Mouse (Mus musculus) heart, embryonic 13.5 days (tissue): ENCODE measurements at regions not wholly inside any gene's neighbourhood (a gene's known extent, or its start where the extent isn't known, plus 50 kb on each side); places are given as distances from the start of the nearest gene placed in this dataset.
A peak's percentile ranks its signal among the peaks of the same experiment; 100 is the strongest.

Source experiments
- ATAC-seq: fragments of 200-750 bp; cut with Nextera tagmentation; 2 replicates; pipeline ENCODE4 v1.8.0; 2017; ENCODE audit warnings: moderate TSS enrichment; ENCODE audit not compliant: insufficient number of reproducible peaks, low FRiP score, low TSS enrichment; ENCODE audit errors: extremely low read depth
- H3K27ac ChIP-seq: fragments of 300-500 bp; sonication (generic); replicated peaks from 2 replicates; pipeline ENCODE4 v1.5.1; 2015; ENCODE audit warnings: moderate library complexity, mild to moderate bottlenecking, inconsistent platforms
- H3K27me3 ChIP-seq: fragments of 300-500 bp; sonication (generic); replicated peaks from 2 replicates; pipeline ENCODE4 v1.6.1; 2015; ENCODE audit warnings: mild to moderate bottlenecking, inconsistent platforms
- H3K36me3 ChIP-seq: fragments of 300-500 bp; sonication (generic); 2 replicates; pipeline ENCODE4 v1.6.1; 2015; ENCODE audit warnings: mild to moderate bottlenecking, inconsistent platforms
- H3K4me1 ChIP-seq: fragments of 300-500 bp; sonication (generic); 2 replicates; pipeline ENCODE4 v1.6.1; 2015; ENCODE audit warnings: inconsistent platforms
- H3K4me2 ChIP-seq: fragments of 300-500 bp; sonication (generic); 2 replicates; pipeline ENCODE4 v1.6.1; 2015; ENCODE audit warnings: inconsistent platforms, mild to moderate bottlenecking, moderate library complexity
- H3K4me3 ChIP-seq: fragments of 300-500 bp; sonication (generic); 2 replicates; pipeline ENCODE4 v1.5.1; 2015; ENCODE audit warnings: moderate library complexity, mild to moderate bottlenecking, inconsistent platforms
- H3K9ac ChIP-seq: fragments of 300-500 bp; sonication (generic); 2 replicates; pipeline ENCODE4 v1.6.1; 2015; ENCODE audit warnings: inconsistent platforms, mild to moderate bottlenecking, moderate library complexity
- H3K9me3 ChIP-seq: fragments of 300-500 bp; sonication (generic); 2 replicates; pipeline ENCODE4 v1.6.1; 2016; ENCODE audit warnings: inconsistent platforms
- WGBS: fragments of 180-500 bp; shearing (Covaris S2); methylation state at CpG from one replicate; pipeline ENCODE4 v1.1.7; 2015; ENCODE audit warnings: mixed read lengths; 5-methylcytosine and 5-hydroxymethylcytosine counted together

GRCm38 (mm10) chr1:111754263-111754857, 110.4 kb downstream of the Dsel start:
- Histone ChIP-seq H3K4me2 (peak overlapping the region; percentile 68), H3K27me3 (no peaks in the 10 kb centered on the region), H3K4me1 (no peaks in the 10 kb centered on the region), H3K9me3 (no peaks in the 10 kb centered on the region), H3K27ac (no peak overlapping the region), H3K36me3 (no peaks in the 10 kb centered on the region), H3K4me3 (peak overlapping the region; percentile 42), H3K9ac (peak overlapping the region; percentile 58)
- WGBS: 9% methylated on average over 15 of the region's 20 CpGs
- ATAC-seq: no peak
